Mouse (Mus musculus): ENCODE measurements around the gene Fxyd6. TPM values are rescaled to one million over a fixed set of nuclear protein-coding genes. Genes with fewer than 3 reads are reported as not detected.

Gene Fxyd6
- total and polyA plus RNA-seq, 2 experiments from 2014 or later, result 524 to 944 TPM

DNA sequence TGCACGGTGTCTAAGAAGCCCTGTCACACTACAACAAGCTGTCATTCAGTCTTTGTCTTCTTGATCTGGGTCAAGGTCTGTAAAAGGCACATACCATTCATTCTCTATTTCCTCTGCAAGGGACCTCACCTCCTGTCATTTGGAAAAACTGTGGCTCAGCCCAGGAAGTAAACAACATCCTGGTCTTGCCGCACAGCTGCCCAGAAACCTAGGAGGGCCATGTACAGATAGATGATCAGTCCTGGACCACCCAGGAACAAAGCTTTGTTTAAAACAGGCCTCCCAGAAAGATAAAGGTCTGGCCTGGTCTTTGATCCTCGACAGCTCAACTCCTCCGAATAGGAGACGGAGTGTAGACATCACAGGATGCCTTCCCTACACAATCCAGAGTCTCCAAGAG is 20.1 kb upstream of the Fxyd6 start:
- no peak for DNase-seq (ENCODE audit: low spot score)
- no peak overlapping the region for H3K9ac ChIP-seq (replicated peaks; ENCODE audit: low read length, poor library complexity, severe bottlenecking)
- H3K4me3 ChIP-seq (ENCODE audit: low read depth, low read length), result no peak overlapping the region
- no peak overlapping the region for H3K27ac ChIP-seq (ENCODE audit: low read depth, low read length)
- no peaks in the 10 kb centered on the region for H3K27me3 ChIP-seq (ENCODE audit: insufficient read depth, low read length)
- WGBS, result 48% methylated on average over 5 of the region's 5 CpGs
- no peak for ATAC-seq (ENCODE audit: low FRiP score)
- no peaks in the 10 kb centered on the region for H3K9me3 ChIP-seq (ENCODE audit: low read length)
- H3K4me1 ChIP-seq (ENCODE audit: insufficient read depth, low read length), result no peaks in the 10 kb centered on the region
- no peaks in the 10 kb centered on the region for H3K36me3 ChIP-seq (ENCODE audit: insufficient read depth, low read length)
- no peak for TF ChIP-seq CTCF (IDR thresholded peaks at IDR 0.05)
- H3K4me2 ChIP-seq (ENCODE audit: low read depth, low read length, poor library complexity, severe bottlenecking), result no peak overlapping the region

DNA sequence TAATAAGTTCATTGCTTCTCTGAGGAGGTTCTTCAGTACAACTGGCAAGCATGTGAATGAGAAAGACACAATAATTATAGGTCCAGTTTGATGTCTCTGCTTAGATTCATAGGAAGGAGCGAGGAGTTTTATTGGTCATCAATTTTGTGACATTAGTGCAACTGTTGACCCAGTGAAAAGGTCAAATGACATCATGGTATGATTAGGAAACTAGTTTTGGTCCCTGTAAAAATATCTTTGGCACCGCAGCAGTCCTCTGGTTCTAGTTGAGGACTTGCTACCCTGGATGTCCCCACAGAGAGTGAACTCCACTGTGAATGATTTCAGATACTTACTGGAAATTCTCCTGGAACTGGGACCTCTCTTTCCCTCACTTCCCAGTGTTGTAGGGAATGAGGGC is 14.8 kb upstream of the Fxyd6 start:
- no peak overlapping the region for H3K4me2 ChIP-seq (ENCODE audit: low read depth, low read length, poor library complexity, severe bottlenecking)
- no peaks in the 10 kb centered on the region for H3K4me1 ChIP-seq (ENCODE audit: insufficient read depth, low read length)
- no peak overlapping the region for H3K4me3 ChIP-seq (ENCODE audit: low read depth, low read length)
- 89% methylated on average over 2 of the region's 2 CpGs for WGBS
- ATAC-seq (ENCODE audit: low FRiP score), result no peak
- H3K9ac ChIP-seq (replicated peaks; ENCODE audit: low read length, poor library complexity, severe bottlenecking), result no peak overlapping the region
- no peaks in the 10 kb centered on the region for H3K36me3 ChIP-seq (ENCODE audit: insufficient read depth, low read length)
- H3K27ac ChIP-seq (ENCODE audit: low read depth, low read length), result no peak overlapping the region
- no peaks in the 10 kb centered on the region for H3K9me3 ChIP-seq (ENCODE audit: low read length)
- no peak for DNase-seq (ENCODE audit: low spot score)
- TF ChIP-seq CTCF (IDR thresholded peaks at IDR 0.05), result no peak
- no peaks in the 10 kb centered on the region for H3K27me3 ChIP-seq (ENCODE audit: insufficient read depth, low read length)

DNA sequence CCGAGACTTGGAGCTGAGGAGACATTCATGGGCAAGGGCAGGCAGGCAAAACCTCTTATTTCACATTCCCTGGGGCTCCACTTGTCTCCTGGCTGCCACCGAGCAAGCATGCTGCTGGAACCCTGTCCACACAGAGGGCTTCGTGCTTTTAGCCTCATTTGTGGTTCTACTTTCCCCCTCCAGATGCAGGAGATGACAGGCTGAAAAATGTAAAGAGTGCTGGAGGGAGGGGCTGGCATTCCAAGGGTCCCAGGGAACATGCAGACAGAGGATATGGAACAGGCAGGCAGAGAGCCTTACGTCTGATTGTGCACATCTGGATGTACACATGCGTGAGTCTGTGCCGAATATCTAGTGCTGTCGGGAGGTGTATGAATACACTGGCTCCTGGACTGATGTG is 11.6 kb upstream of the Fxyd6 start:
- DNase-seq (ENCODE audit: low spot score), result no peak
- Histone ChIP-seq H3K4me1 (ENCODE audit: insufficient read depth, low read length) (no peaks in the 10 kb centered on the region), H3K27me3 (ENCODE audit: insufficient read depth, low read length) (no peaks in the 10 kb centered on the region), H3K4me3 (ENCODE audit: low read depth, low read length) (no peak overlapping the region), H3K9me3 (ENCODE audit: low read length) (no peaks in the 10 kb centered on the region), H3K4me2 (ENCODE audit: low read depth, low read length, poor library complexity, severe bottlenecking) (no peak overlapping the region), H3K9ac (replicated peaks; ENCODE audit: low read length, poor library complexity, severe bottlenecking) (no peak overlapping the region), H3K27ac (ENCODE audit: low read depth, low read length) (no peak overlapping the region), H3K36me3 (ENCODE audit: insufficient read depth, low read length) (no peaks in the 10 kb centered on the region)
- no peak for TF ChIP-seq CTCF (IDR thresholded peaks at IDR 0.05)
- no peak for ATAC-seq (ENCODE audit: low FRiP score)
- 75% methylated on average over 7 of the region's 7 CpGs for WGBS

DNA sequence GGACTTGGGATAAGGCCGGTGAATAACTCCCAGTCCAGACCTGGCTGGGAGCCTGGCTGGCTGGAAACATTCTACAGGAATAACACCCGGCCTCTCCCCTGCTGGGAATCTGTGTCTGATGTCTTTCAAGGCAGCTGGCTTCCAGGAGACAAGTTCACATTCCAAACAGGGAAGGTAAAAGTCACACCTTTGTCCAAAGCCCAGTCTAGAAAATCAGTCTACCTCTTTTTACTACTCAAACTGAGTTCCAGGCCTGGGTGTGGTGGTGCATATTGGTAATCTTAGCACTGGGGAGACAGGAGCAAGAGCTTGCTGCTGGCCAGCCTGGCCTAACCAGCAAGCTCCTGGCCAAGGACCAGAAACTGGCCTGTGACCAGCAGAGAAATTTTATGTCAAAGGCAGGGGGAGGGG is 7.9 kb upstream of the Fxyd6 start:
- Histone ChIP-seq H3K36me3 (ENCODE audit: insufficient read depth, low read length) (no peaks in the 10 kb centered on the region), H3K27ac (ENCODE audit: low read depth, low read length) (no peak overlapping the region), H3K27me3 (ENCODE audit: insufficient read depth, low read length) (no peaks in the 10 kb centered on the region), H3K9me3 (ENCODE audit: low read length) (no peaks in the 10 kb centered on the region), H3K4me3 (ENCODE audit: low read depth, low read length) (no peak overlapping the region), H3K4me1 (ENCODE audit: insufficient read depth, low read length) (no peaks in the 10 kb centered on the region), H3K4me2 (ENCODE audit: low read depth, low read length, poor library complexity, severe bottlenecking) (no peak overlapping the region), H3K9ac (replicated peaks; ENCODE audit: low read length, poor library complexity, severe bottlenecking) (no peak overlapping the region)
- no peak for TF ChIP-seq CTCF (IDR thresholded peaks at IDR 0.05)
- DNase-seq (ENCODE audit: low spot score), result no peak
- 48% methylated on average over 2 of the region's 2 CpGs for WGBS
- no peak for ATAC-seq (ENCODE audit: low FRiP score)

DNA sequence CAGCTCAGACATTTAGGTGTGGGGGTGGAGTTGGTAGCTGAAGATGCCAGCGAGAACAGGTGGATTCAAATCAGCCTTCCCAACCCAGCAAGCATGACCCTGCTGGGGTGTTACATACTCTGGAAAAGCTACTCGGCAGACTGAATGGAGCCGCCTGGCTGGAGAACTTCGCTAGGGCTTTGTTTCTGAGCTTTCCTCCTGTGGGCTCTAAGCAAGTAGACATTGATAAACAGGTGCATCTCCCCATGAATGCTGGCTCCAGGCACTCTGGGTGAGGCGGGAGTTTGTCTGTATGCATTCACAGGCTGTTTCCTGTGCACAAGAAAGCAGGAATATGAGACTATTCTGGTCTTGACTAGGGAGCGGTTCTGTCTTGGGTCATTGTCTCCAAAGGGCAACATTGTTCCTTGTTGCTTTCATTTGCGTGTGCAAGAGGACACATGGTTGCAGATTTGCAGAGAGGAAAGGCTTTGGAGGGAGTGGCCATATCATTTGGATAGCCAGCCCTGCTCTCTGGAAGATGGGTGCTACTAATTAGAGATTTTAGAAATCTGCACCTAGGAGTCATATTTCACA is 6.3 kb upstream of the Fxyd6 start:
- H3K27me3 ChIP-seq (ENCODE audit: insufficient read depth, low read length), result no peaks in the 10 kb centered on the region

DNA sequence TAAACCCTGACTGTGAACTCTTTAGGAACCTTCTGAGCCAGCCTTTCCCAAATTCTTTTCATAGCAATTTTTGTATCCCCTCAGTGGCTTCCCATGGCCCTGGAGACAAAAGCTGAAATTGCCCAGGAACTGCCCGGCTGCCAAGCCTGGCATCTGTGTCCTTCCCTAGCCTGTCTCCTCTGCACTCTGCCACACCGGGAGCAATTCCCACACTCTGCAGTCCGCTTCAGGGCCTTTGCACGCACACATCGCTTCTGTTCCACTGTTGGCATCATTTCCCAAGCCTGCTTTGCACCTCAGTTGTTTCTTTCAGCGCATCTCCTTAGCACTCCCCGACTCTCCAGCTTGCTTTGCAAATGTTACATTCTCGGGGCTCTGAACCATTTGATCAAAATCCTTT is 2.3 kb upstream of the Fxyd6 start:
- no peak for DNase-seq (ENCODE audit: low spot score)
- Histone ChIP-seq H3K36me3 (ENCODE audit: insufficient read depth, low read length) (no peaks in the 10 kb centered on the region), H3K27ac (ENCODE audit: low read depth, low read length) (no peak overlapping the region), H3K4me2 (ENCODE audit: low read depth, low read length, poor library complexity, severe bottlenecking) (no peak overlapping the region), H3K9me3 (ENCODE audit: low read length) (no peaks in the 10 kb centered on the region), H3K4me1 (ENCODE audit: insufficient read depth, low read length) (peaks cover 7% of the 10 kb centered on the region), H3K27me3 (ENCODE audit: insufficient read depth, low read length) (no peaks in the 10 kb centered on the region), H3K9ac (replicated peaks; ENCODE audit: low read length, poor library complexity, severe bottlenecking) (no peak overlapping the region), H3K4me3 (ENCODE audit: low read depth, low read length) (no peak overlapping the region)
- no peak for TF ChIP-seq CTCF (IDR thresholded peaks at IDR 0.05)
- 74% methylated on average over 8 of the region's 8 CpGs for WGBS
- no peak for ATAC-seq (ENCODE audit: low FRiP score)

More for the DNA sequence above, 6.3 kb upstream of the Fxyd6 start:
- H3K9me3 ChIP-seq (ENCODE audit: low read length), result no peaks in the 10 kb centered on the region
- H3K4me1 ChIP-seq (ENCODE audit: insufficient read depth, low read length), result no peaks in the 10 kb centered on the region
- H3K4me3 ChIP-seq (ENCODE audit: low read depth, low read length), result no peak overlapping the region
- TF ChIP-seq CTCF (IDR thresholded peaks at IDR 0.05), result no peak
- no peak overlapping the region for H3K9ac ChIP-seq (replicated peaks; ENCODE audit: low read length, poor library complexity, severe bottlenecking)
- DNase-seq (ENCODE audit: low spot score) (peak; percentile 46), ATAC-seq (ENCODE audit: low FRiP score) (no peak)
- WGBS, result 48% methylated on average over 7 of the region's 7 CpGs
- H3K4me2 ChIP-seq (ENCODE audit: low read depth, low read length, poor library complexity, severe bottlenecking), result no peak overlapping the region
- H3K36me3 ChIP-seq (ENCODE audit: insufficient read depth, low read length), result no peaks in the 10 kb centered on the region
- H3K27ac ChIP-seq (ENCODE audit: low read depth, low read length), result no peak overlapping the region
